Comparison of ENCODE assay signal across 19 mouse cellular contexts in genomic region chr3:147868281-147868680, GRCm38 (mm10).
A peak's percentile ranks its signal among the peaks of the same experiment; 100 is the strongest.
DNase-seq lines count a peak whose midpoint lies in the region; ATAC-seq and TF ChIP-seq lines count a peak whose summit lies in the region.
"Had no signal": no experiment of that assay in that cellular context is flagged by ENCODE, and none has a peak within 500 bp of the region (broad histone marks: within the 10 kb centered on the region; RNA-seq: fewer than 3 reads in every experiment).

No protein-coding gene starts in this region.

- H3K4me1 ChIP-seq in lung, embryonic 14.5 days (ENCODE audit: insufficient read depth): no peaks in the 10 kb centered on the region
- no peaks in the 10 kb centered on the region for H3K4me1 ChIP-seq in lung, embryonic 16.5 days (replicated peaks; ENCODE audit: control insufficient read depth, insufficient read depth, low read length)
- no peaks in the 10 kb centered on the region for H3K4me1 ChIP-seq in lung, postnatal 0 days (ENCODE audit: insufficient read depth, low read depth, low read length)

- no peak overlapping the region for H3K4me3 ChIP-seq in lung, embryonic 14.5 days (ENCODE audit: low read depth, low read length)
- no peak overlapping the region for H3K4me3 ChIP-seq in lung, embryonic 16.5 days (ENCODE audit: low read length)
- H3K4me3 ChIP-seq in lung, postnatal 0 days (ENCODE audit: low read depth, low read length): no peak overlapping the region

- 17% methylated on average over 3 of the region's 3 CpGs for WGBS in lung, embryonic 14.5 days
- 13% methylated on average over 3 of the region's 3 CpGs for WGBS in lung, embryonic 16.5 days
- 34% methylated on average over 3 of the region's 3 CpGs for WGBS in lung, postnatal 0 days

- TF ChIP-seq CTCF in lung, embryonic 14.5 days (IDR thresholded peaks at IDR 0.05; ENCODE audit: low read depth): no peak
- no peak for TF ChIP-seq CTCF in lung, postnatal 0 days (IDR thresholded peaks at IDR 0.05)

- peak; percentile 60; the same call in 1 of the 2 replicates for ATAC-seq in lung, embryonic 14.5 days (ENCODE audit: insufficient read depth)
- ATAC-seq in lung, embryonic 16.5 days (ENCODE audit: low read depth): 0 out of 2 replicates have a peak, but pooled peaks have one; percentile 36
- ATAC-seq in lung, postnatal 0 days: no peak
- ATAC-seq: activated CD4-positive, CD25-positive, alpha-beta regulatory T cell, adult 4 months; CD4-positive, CD25-positive, alpha-beta regulatory T cell, adult 4 months; Patski had no signal

- no peak overlapping the region for H3K9ac ChIP-seq in lung, embryonic 14.5 days
- H3K9ac ChIP-seq in lung, embryonic 16.5 days (ENCODE audit: low read length): no peak overlapping the region
- no peak overlapping the region for H3K9ac ChIP-seq in lung, postnatal 0 days (replicated peaks; ENCODE audit: low read depth)

- H3K4me2 ChIP-seq in lung, embryonic 14.5 days: no peak overlapping the region
- no peak overlapping the region for H3K4me2 ChIP-seq in lung, embryonic 16.5 days (ENCODE audit: low read depth, low read length)
- no peak overlapping the region for H3K4me2 ChIP-seq in lung, postnatal 0 days (replicated peaks; ENCODE audit: low read depth, low read length)

- H3K36me3 ChIP-seq in lung, embryonic 14.5 days (ENCODE audit: insufficient read depth): no peaks in the 10 kb centered on the region
- no peaks in the 10 kb centered on the region for H3K36me3 ChIP-seq in lung, embryonic 16.5 days (ENCODE audit: control insufficient read depth, insufficient read depth, low read length)
- no peaks in the 10 kb centered on the region for H3K36me3 ChIP-seq in lung, postnatal 0 days (ENCODE audit: insufficient read depth, low read length)
- H3K36me3 ChIP-seq: G1E had no signal

- H3K27me3 ChIP-seq in lung, embryonic 14.5 days (ENCODE audit: insufficient read depth, low read length): no peaks in the 10 kb centered on the region
- no peaks in the 10 kb centered on the region for H3K27me3 ChIP-seq in lung, embryonic 16.5 days (ENCODE audit: control insufficient read depth, insufficient read depth, low read depth, low read length)
- no peaks in the 10 kb centered on the region for H3K27me3 ChIP-seq in lung, postnatal 0 days (replicated peaks; ENCODE audit: insufficient read depth, low read length)
- H3K27me3 ChIP-seq: CH12.LX, Patski had no signal

- DNase-seq in lung, embryonic 14.5 days: peak; percentile 74
- DNase-seq in lung, postnatal 10 days: no peak
- no peak for DNase-seq in lung, postnatal 0 days (ENCODE audit: low spot score)
- DNase-seq: adrenal gland, adult 2 months; adrenal gland, adult 8-10 months; adrenal gland, postnatal 10 days; adrenal gland, postnatal 14 days; adrenal gland, postnatal 25 days; adrenal gland, postnatal 36 days; B cell, adult 2 months; cerebellum, adult 11 months; cerebellum, adult 11-12 months; cerebellum, adult 18-20 months had no signal

- no peak for TF ChIP-seq EP300 in lung, postnatal 0 days (IDR thresholded peaks at IDR 0.05)

- H3K27ac ChIP-seq in lung, embryonic 14.5 days (ENCODE audit: low read depth): no peak overlapping the region
- no peak overlapping the region for H3K27ac ChIP-seq in lung, embryonic 16.5 days (ENCODE audit: low read length)
- H3K27ac ChIP-seq in lung, postnatal 0 days (ENCODE audit: low read length): no peak overlapping the region

- H3K9me3 ChIP-seq in lung, embryonic 14.5 days (ENCODE audit: low read depth, low read length): no peaks in the 10 kb centered on the region
- H3K9me3 ChIP-seq in lung, embryonic 16.5 days (ENCODE audit: control insufficient read depth, low read length): no peaks in the 10 kb centered on the region
- H3K9me3 ChIP-seq in lung, postnatal 0 days (ENCODE audit: low read length): no peaks in the 10 kb centered on the region
